Mouse (Mus musculus): ENCODE results near the gene P4hb. TPM values are rescaled to one million over a fixed set of nuclear protein-coding genes. Genes with fewer than 3 reads are reported as not detected.
"Not testable (repeated sequence)": the region's sequence is repeated elsewhere in the genome, so short reads cannot be mapped to it uniquely, and the experiment has no call there.

P4hb gene
- polyA plus RNA-seq, 1 experiment from 2014 or later, result 418 TPM

GRCm38 (mm10) chr11:120588531-120588930 lies 15.5 kb upstream of the P4hb start:
- H3K4me3 ChIP-seq, result no peak overlapping the region
- ATAC-seq (ENCODE audit: low FRiP score, low read depth), result no peak
- H3K4me2 ChIP-seq (replicated peaks), result no peak overlapping the region
- 95% methylated on average over 6 of the region's 6 CpGs for WGBS
- 0 out of 2 replicates have a peak, but pooled peaks cover 1% of the 10 kb centered on the region for H3K4me1 ChIP-seq
- H3K36me3 ChIP-seq, result peaks cover 96% of the 10 kb centered on the region
- peaks cover 4% of the 10 kb centered on the region; the same call in 1 of the 2 replicates for H3K9me3 ChIP-seq
- H3K27ac ChIP-seq (replicated peaks), result no peak overlapping the region
- H3K27me3 ChIP-seq, result no peaks in the 10 kb centered on the region
- no peak overlapping the region for H3K9ac ChIP-seq (replicated peaks)

GRCm38 (mm10) chr11:120583937-120584336 lies 10.9 kb upstream of the P4hb start:
- peaks cover 4% of the 10 kb centered on the region; the same call in 1 of the 2 replicates for H3K9me3 ChIP-seq
- H3K27me3 ChIP-seq, result no peaks in the 10 kb centered on the region
- no peak overlapping the region for H3K27ac ChIP-seq (replicated peaks)
- WGBS, result 97% methylated on average over 1 of the region's 1 CpGs
- no peak overlapping the region for H3K9ac ChIP-seq (replicated peaks)
- H3K4me3 ChIP-seq, result no peak overlapping the region
- ATAC-seq (ENCODE audit: low FRiP score, low read depth), result no peak
- peaks cover 27% of the 10 kb centered on the region for H3K4me1 ChIP-seq
- H3K36me3 ChIP-seq, result peaks cover 62% of the 10 kb centered on the region
- no peak overlapping the region for H3K4me2 ChIP-seq (replicated peaks)

- not testable (repeated sequence) for H3K9me3 ChIP-seq; H3K4me2 ChIP-seq (replicated peaks); H3K27ac ChIP-seq (replicated peaks); ATAC-seq (ENCODE audit: low FRiP score, low read depth); H3K9ac ChIP-seq (replicated peaks); H3K4me3 ChIP-seq; H3K27me3 ChIP-seq
- peaks cover 62% of the 10 kb centered on the region for H3K36me3 ChIP-seq
- 92% methylated on average over 2 of the region's 2 CpGs for WGBS
- H3K4me1 ChIP-seq, result peaks cover 33% of the 10 kb centered on the region
Observed at GRCm38 (mm10) chr11:120582982-120583293, 9.9 kb upstream of the P4hb start.

GRCm38 (mm10) chr11:120582268-120582981 lies 9.4 kb upstream of the P4hb start:
- peaks cover 4% of the 10 kb centered on the region; the same call in 1 of the 2 replicates for H3K9me3 ChIP-seq
- H3K4me2 ChIP-seq (replicated peaks), result peak overlapping the region; percentile 92
- no peaks in the 10 kb centered on the region for H3K27me3 ChIP-seq
- H3K36me3 ChIP-seq, result peaks cover 62% of the 10 kb centered on the region
- 74% methylated on average over 8 of the region's 8 CpGs for WGBS
- H3K4me1 ChIP-seq, result peaks cover 33% of the 10 kb centered on the region
- 0 out of 2 replicates have a peak, but pooled peaks have one; percentile 2 for ATAC-seq (ENCODE audit: low FRiP score, low read depth)
- peak overlapping the region; percentile 97 for H3K9ac ChIP-seq (replicated peaks)
- H3K4me3 ChIP-seq, result peak overlapping the region; percentile 92
- H3K27ac ChIP-seq (replicated peaks), result peak overlapping the region; percentile 93

- Histone ChIP-seq H3K4me1 (peaks cover 33% of the 10 kb centered on the region), H3K27ac (replicated peaks) (peak within 1 kb of the TSS; percentile 93), H3K4me2 (replicated peaks) (peak within 1 kb of the TSS; percentile 92), H3K36me3 (peaks cover 58% of the 10 kb centered on the region), H3K9me3 (peaks cover 4% of the 10 kb centered on the region; the same call in 1 of the 2 replicates), H3K27me3 (no peaks in the 10 kb centered on the region), H3K4me3 (peak within 1 kb of the TSS; percentile 92), H3K9ac (replicated peaks) (peak within 1 kb of the TSS; percentile 97)
- WGBS, result 4% methylated on average over 67 of the region's 75 CpGs
- peak; percentile 72 for ATAC-seq (ENCODE audit: low FRiP score, low read depth)
Observed at GRCm38 (mm10) chr11:120581490-120582267, 8.6 kb upstream of the P4hb start, which contains the start of gene Arhgdia. Gene Arhgdia (minus strand): TSS chr11:120581624.

GRCm38 (mm10) chr11:120580871-120581331 lies 7.8 kb upstream of the P4hb start:
- no peaks in the 10 kb centered on the region for H3K27me3 ChIP-seq
- peaks cover 4% of the 10 kb centered on the region; the same call in 1 of the 2 replicates for H3K9me3 ChIP-seq
- H3K4me3 ChIP-seq, result peak overlapping the region; percentile 92
- WGBS, result under 1% methylated on average over 37 of the region's 44 CpGs
- peak; percentile 60 for ATAC-seq (ENCODE audit: low FRiP score, low read depth)
- H3K9ac ChIP-seq (replicated peaks), result peak overlapping the region; percentile 97
- peaks cover 50% of the 10 kb centered on the region for H3K36me3 ChIP-seq
- H3K4me1 ChIP-seq, result peaks cover 33% of the 10 kb centered on the region
- H3K27ac ChIP-seq (replicated peaks), result peak overlapping the region; percentile 93
- peak overlapping the region; percentile 92 for H3K4me2 ChIP-seq (replicated peaks)

- no peak for ATAC-seq (ENCODE audit: low FRiP score, low read depth)
- peak overlapping the region; percentile 92 for H3K4me3 ChIP-seq
- peaks cover 43% of the 10 kb centered on the region for H3K36me3 ChIP-seq
- H3K27me3 ChIP-seq, result no peaks in the 10 kb centered on the region
- 61% methylated on average over 7 of the region's 7 CpGs for WGBS
- H3K4me1 ChIP-seq, result peaks cover 33% of the 10 kb centered on the region
- H3K4me2 ChIP-seq (replicated peaks), result peak overlapping the region; percentile 92
- peak overlapping the region; percentile 93 for H3K27ac ChIP-seq (replicated peaks)
- H3K9ac ChIP-seq (replicated peaks), result peak overlapping the region; percentile 97
- peaks cover 4% of the 10 kb centered on the region; the same call in 1 of the 2 replicates for H3K9me3 ChIP-seq
Observed at GRCm38 (mm10) chr11:120580190-120580589, 7.1 kb upstream of the P4hb start.

- Histone ChIP-seq H3K4me3 (peak overlapping the region; percentile 92), H3K27ac (replicated peaks) (peak overlapping the region; percentile 93), H3K4me1 (peaks cover 37% of the 10 kb centered on the region), H3K36me3 (peaks cover 39% of the 10 kb centered on the region), H3K9ac (replicated peaks) (peak overlapping the region; percentile 97; the same call in 1 of the 2 replicates), H3K4me2 (replicated peaks) (peak overlapping the region; percentile 92), H3K27me3 (no peaks in the 10 kb centered on the region), H3K9me3 (peaks cover 4% of the 10 kb centered on the region; the same call in 1 of the 2 replicates)
- peak; percentile 23; the same call in 1 of the 2 replicates for ATAC-seq (ENCODE audit: low FRiP score, low read depth)
- 67% methylated on average over 15 of the region's 15 CpGs for WGBS
Observed at GRCm38 (mm10) chr11:120579316-120580107, 6.5 kb upstream of the P4hb start.

GRCm38 (mm10) chr11:120578694-120579243 lies 5.7 kb upstream of the P4hb start:
- Histone ChIP-seq H3K4me2 (replicated peaks) (no peak overlapping the region), H3K36me3 (peaks cover 31% of the 10 kb centered on the region), H3K9me3 (peaks cover 2% of the 10 kb centered on the region; the same call in 1 of the 2 replicates), H3K27ac (replicated peaks) (peak overlapping the region; percentile 20), H3K4me3 (0 out of 2 replicates have a peak overlapping the region, but pooled peaks have one; percentile 7), H3K4me1 (peaks cover 43% of the 10 kb centered on the region), H3K27me3 (no peaks in the 10 kb centered on the region), H3K9ac (replicated peaks) (no peak overlapping the region; the same call in 1 of the 2 replicates)
- 88% methylated on average over 11 of the region's 11 CpGs for WGBS
- no peak for ATAC-seq (ENCODE audit: low FRiP score, low read depth)

- Histone ChIP-seq H3K4me2 (replicated peaks) (no peak overlapping the region), H3K36me3 (peaks cover 27% of the 10 kb centered on the region), H3K4me1 (peaks cover 44% of the 10 kb centered on the region), H3K9ac (replicated peaks) (no peak overlapping the region), H3K4me3 (0 out of 2 replicates have a peak overlapping the region, but pooled peaks have one; percentile 7), H3K27ac (replicated peaks) (peak overlapping the region; percentile 20), H3K27me3 (no peaks in the 10 kb centered on the region), H3K9me3 (no peaks in the 10 kb centered on the region)
- no peak for ATAC-seq (ENCODE audit: low FRiP score, low read depth)
- WGBS, result 91% methylated on average over 10 of the region's 10 CpGs
Observed at GRCm38 (mm10) chr11:120578024-120578693, 5.1 kb upstream of the P4hb start.

Data from midbrain, embryonic 12.5 days (tissue).